Mouse (Mus musculus): ENCODE measurements at regions not wholly inside any gene's neighbourhood (a gene's known extent, or its start where the extent isn't known, plus 50 kb on each side); places are given as distances from the start of the nearest gene placed in this dataset.
A peak's percentile ranks its signal among the peaks of the same experiment; 100 is the strongest.

GRCm38 (mm10) chr2:159168553-159169064 lies 374.0 kb downstream of the Dhx35 start:
- no peak for DNase-seq

GRCm38 (mm10) chr2:159196156-159196555 lies 401.5 kb downstream of the Dhx35 start:
- no peak for DNase-seq

- DNase-seq = no peak
These were observed 437.7 kb downstream of the Dhx35 start for GRCm38 (mm10) chr2:159232266-159232665.

- DNase-seq = peak; percentile 6
These were observed 440.4 kb downstream of the Dhx35 start for GRCm38 (mm10) chr2:159235000-159235399.

GRCm38 (mm10) chr2:159250065-159250464 lies 455.5 kb downstream of the Dhx35 start:
- no peak for DNase-seq

GRCm38 (mm10) chr2:159250993-159251665 lies 456.5 kb downstream of the Dhx35 start:
- peak; percentile 4 for DNase-seq

- DNase-seq = peak; percentile 42
These were observed 475.8 kb downstream of the Dhx35 start for GRCm38 (mm10) chr2:159270221-159271080.

- DNase-seq = no peak
These were observed 484.3 kb downstream of the Dhx35 start for GRCm38 (mm10) chr2:159278896-159279295.

- DNase-seq = no peak
These were observed 487.1 kb downstream of the Dhx35 start for GRCm38 (mm10) chr2:159281558-159282320.

GRCm38 (mm10) chr2:159284100-159284499 lies 489.5 kb downstream of the Dhx35 start:
- no peak for DNase-seq

- peak; percentile 20 for DNase-seq
These were observed 490.1 kb downstream of the Dhx35 start for GRCm38 (mm10) chr2:159284525-159285189.

GRCm38 (mm10) chr2:159287996-159288563 lies 493.5 kb downstream of the Dhx35 start:
- DNase-seq = no peak

- DNase-seq = no peak
These were observed 495.5 kb downstream of the Dhx35 start for GRCm38 (mm10) chr2:159290081-159290480.

- DNase-seq = no peak
These were observed 512.4 kb downstream of the Dhx35 start for GRCm38 (mm10) chr2:159307001-159307400.

- DNase-seq = no peak
These were observed 540.1 kb downstream of the Dhx35 start for GRCm38 (mm10) chr2:159334711-159335110.

GRCm38 (mm10) chr2:159336646-159337045 lies 542.0 kb downstream of the Dhx35 start:
- no peak for DNase-seq

- DNase-seq = no peak
These were observed 549.3 kb downstream of the Dhx35 start for GRCm38 (mm10) chr2:159343624-159344560.

- DNase-seq = no peak
These were observed 559.6 kb downstream of the Dhx35 start for GRCm38 (mm10) chr2:159354247-159354646.

GRCm38 (mm10) chr2:159356503-159356902 lies 561.9 kb downstream of the Dhx35 start:
- peak; percentile 5 for DNase-seq

GRCm38 (mm10) chr2:159361371-159361770 lies 566.8 kb downstream of the Dhx35 start:
- DNase-seq = no peak

- DNase-seq = no peak
These were observed 598.3 kb downstream of the Dhx35 start for GRCm38 (mm10) chr2:159392865-159393264.
